Mouse (Mus musculus): ENCODE results near the gene Bcorl1.

GRCm38 (mm10) chrX:48341141-48341540 lies at the start of gene Bcorl1:
- no peak for TF ChIP-seq USF1 (IDR thresholded peaks at IDR 0.05; ENCODE audit: low read depth)
- no peak for TF ChIP-seq CTCF (IDR thresholded peaks at IDR 0.05; ENCODE audit: control insufficient read depth, insufficient read depth, insufficient read length)
- no peak for TF ChIP-seq MAX (IDR thresholded peaks at IDR 0.05)
- no peak for TF ChIP-seq FOSL1 (IDR thresholded peaks at IDR 0.05; ENCODE audit: insufficient read depth, low read length, poor library complexity, severe bottlenecking)
- no peak for TF ChIP-seq MYOG (IDR thresholded peaks at IDR 0.05; ENCODE audit: control insufficient read depth, extremely low read depth, insufficient read length)
- TF ChIP-seq MYOD1 (IDR thresholded peaks at IDR 0.05; ENCODE audit: control insufficient read depth, insufficient read length, low read depth): no peak

Data from C2C12 (cell line).